Mouse (Mus musculus) cerebellum, postnatal 25 days (tissue): Measurements from ENCODE around the gene Ptpn4.
A peak's percentile ranks its signal among the peaks of the same experiment; 100 is the strongest.

Experiments used
- DNase-seq, 2 experiments: peaks; one replicate each; pipeline ENCODE4 v3.0.0; 2021; ENCODE audit warnings: mixed read lengths in 2 of 2

Ptpn4 gene

DNA sequence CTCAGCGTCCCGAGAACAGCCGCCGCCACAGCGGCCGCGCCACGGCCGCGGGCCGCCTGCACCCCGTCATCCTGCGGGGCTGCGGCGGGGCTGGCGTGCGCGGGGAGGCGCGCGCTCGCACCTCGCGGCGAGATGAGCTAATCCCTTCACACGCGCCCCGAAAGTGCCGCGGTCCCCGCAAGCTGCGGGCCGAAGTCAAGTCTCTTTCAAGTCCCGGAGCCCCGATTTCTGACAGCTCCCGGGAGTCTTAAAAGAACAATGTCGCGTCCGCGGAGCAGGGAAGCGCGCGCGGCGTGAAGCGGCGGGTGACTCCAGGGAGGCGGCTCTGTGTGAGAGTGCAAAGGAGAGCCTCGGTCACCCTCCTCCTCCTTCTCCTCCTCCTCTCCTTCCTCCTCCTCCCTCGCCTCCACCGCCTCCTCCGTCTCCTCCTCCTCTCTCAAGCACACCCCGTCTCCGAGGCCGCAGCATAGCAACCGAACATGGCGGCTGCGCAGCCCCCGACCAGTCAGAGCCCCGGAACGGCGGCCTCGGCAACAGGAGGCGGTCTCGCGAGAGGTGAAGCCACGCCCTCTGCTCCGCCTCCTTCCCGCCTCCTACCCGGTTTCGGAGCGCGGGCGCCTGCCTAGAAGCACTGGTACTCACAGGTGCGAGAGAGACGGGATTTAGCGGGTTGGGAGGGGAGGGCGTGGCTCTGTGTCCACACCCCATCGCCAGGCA, at the start of gene Ptpn4:
Ptpn4 (minus strand) TSS at position 579 of the 717 bp plus-strand sequence.
- peak; percentile 99 for DNase-seq

DNA sequence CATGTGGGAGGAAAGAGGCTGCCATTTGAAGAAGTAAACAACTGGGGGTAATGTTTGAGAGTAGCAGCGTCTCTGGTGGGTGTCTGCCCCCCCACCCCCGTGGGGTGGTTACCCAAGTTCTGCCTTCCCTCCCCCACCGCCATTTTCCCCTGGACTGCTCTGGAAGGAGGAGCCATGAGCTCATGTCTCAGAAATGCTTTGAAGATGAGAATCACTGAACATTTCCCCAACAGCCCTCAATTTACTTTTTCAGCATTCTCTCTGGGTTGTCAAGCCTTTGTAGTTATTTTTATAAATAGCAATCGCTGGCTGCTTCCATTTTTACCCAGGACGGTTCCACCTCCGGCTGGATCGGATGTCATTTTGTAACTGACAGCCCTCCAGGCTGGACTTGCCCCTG, 48.9 kb upstream of the Ptpn4 start:
- DNase-seq: no peak

DNA sequence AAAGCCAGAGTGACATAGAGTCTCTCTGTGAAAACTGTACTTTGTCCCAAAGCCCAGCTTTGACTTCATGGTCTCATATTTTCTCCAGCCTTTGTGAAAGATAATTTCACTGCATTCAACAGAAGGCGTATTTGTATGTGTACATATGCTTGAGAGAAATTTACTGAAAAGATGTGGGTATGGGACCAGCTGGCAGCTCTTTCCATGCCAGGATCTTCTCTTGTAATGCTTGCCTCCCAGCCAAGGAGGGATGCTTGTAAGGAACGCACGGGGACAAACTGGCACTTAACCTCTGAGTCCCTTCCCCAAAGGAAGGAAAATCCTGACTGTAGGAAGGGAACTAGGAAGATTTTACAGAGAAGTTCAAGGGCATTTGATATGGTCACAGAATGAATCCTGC, 46.9 kb upstream of the Ptpn4 start:
- peak; percentile 30 to 54 for DNase-seq

DNA sequence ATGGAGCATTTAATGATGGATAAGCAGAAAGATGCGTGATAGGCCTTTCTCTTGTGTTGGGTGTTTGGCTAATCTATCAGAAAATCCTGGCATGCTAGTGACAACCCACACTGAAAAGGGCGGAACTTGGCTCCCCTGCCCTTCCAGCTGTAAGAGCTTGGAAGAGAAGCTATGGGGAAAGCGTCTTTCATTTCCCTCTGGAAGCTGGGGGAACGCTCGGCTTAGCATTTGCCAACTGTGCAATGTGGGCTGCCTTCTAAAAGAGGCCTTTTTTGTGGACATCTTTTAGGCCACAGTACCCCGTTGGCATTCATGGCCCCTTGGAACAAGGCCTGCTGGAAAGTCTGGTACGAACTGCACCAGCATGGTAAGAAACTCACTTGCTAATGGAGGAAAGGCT, 41.5 kb upstream of the Ptpn4 start:
- peak in 1 of 2 experiments; percentile 41 for DNase-seq

DNA sequence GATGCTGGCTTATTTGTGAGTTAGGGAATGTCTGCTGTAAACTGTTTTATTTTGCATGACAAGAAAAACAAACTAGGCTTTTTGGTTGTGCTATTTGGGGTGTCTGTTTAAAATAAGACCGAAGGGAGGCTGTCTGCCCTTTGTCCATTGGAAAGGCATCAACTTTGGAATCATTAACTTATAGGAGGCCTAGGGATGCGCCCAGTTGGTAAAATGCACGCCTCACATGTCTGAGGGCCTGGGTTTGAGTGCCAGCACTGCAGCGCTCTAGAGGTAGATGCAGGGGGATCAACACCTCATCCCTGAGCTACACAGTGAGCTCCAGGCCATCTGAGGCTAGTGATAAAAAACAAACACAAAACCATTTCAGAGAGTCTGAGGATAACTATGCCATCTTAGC, 40.1 kb upstream of the Ptpn4 start:
- no peak for DNase-seq

DNA sequence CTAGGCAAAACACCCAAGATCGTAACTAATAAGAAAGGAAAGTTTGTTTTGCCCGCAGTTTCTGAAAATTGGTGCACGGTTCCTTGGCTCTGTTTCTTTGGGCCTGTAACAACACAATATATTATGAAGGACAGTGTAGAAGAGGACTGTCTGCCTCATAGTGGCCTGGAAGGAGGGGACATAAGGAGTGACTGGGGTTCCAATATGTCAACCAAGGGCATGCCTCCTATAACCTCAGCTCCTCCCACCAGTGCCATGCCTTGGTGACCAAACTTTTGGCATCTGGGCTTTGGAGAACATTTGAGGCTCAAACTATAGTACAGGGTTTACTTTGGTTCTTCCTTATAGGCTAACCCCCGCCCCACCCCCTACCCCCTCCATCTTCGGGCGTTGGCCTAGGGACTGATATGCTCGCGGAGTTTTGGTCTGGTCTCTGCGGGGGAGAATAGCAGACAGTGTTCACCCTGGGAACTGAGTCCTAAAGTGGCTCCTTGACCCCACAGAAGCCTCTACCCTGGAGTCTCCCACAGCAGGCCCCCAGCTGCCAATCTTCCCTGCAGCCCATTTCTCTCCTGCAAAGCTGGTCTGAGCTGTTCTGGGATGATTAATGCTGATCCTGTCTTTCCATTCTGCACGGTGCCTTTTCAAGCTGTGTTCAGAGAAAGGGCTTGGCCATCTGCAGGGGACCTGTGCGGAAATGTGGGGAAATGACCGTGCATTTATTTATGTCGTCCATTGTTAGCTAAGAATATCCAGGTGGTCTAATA, 31.2 kb upstream of the Ptpn4 start:
- no peak for DNase-seq

DNA sequence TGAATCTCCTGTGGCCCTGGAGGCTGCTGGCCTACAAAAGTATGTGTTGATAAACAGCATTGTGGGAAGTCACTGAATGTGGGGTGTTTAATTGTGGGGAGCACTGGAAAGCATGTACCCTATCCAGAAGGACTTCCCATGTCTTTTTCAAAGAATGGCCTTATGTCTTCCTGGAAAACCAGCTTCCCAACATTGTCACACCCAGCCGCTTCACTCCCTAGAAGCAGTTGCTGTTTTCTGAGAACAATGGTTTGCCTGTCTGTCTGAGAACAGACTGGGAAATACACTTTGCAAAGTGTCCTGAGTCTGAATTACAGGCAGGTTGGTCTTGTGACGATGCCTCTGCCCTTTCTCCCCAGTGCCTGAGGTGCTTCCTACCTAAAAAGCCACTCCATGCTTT, 29.9 kb upstream of the Ptpn4 start:
- no peak for DNase-seq

DNA sequence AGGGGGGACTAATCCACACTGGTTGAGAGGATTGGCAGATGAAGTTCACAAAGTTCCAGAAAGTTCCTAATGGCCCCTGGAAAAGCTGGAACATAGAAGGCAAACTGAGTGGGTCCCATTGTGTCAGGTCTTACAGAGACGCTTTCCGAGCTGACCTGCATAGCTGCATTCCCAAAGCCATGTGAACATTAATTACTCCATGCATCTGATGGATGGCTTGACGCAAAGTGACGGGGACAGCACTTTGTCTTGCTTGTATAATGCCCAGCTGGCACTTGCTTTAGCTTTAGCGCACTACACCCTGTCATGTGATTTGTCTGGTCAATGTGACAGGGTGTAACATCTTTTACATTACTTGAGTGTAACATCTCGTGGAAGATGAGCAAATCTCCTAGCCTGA, 27.9 kb upstream of the Ptpn4 start:
- DNase-seq: no peak

DNA sequence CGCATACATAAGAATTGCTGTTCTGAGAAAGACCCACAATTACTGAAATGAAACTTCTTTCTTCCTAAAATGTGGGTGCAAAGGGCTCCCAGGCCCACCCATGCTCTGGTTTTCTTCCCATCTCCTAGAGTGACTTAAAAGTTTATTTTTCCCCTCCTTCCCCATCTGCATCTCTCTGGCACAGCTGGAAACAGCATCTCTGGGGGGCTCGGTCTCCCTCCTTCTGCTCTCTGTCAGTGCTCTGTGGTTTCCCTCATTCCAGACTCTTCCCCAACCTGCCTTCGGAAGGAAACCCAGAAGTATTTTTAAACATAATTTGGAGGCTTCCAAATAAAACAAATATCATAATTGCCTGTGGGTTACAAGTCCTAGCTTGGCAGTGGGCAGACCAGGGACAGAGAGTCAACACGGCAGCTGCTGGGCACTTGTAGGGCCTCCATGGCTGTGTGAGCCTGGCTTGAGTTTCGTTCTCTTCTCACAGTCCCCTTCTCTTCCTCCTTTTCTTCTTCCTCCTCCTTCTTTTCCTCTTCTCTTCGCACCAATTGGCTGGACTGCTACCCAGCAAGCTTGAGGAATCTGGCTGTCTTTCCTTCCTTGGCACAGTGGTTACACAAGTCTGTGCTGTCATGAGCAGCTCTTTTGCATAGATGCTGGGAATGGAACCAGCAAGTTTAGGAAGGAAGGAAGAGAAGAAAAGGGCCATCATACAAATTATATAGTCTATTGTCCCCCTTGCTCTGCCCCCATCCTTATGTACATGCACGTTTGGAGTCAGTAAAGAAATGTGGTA, 26.3 kb upstream of the Ptpn4 start:
- no peak for DNase-seq

DNA sequence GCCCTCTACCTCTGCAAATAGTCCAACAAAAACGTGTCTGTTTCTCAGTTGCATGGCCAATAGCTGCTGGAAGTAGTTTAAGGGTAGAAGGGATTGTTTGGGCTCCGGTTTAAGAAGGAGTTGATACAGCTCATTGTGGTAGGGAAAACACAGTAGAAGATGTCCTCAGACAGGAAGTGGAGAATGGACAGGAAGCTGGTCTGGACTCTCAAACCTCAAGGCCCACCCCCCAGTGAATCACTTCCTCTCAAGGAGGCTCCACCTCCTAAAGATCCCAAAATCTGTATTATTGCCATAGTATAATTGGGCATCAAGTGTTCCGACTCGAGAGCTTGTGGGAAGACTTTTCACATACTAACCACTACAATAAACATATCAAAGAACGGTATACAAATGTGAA, 22.2 kb upstream of the Ptpn4 start:
- DNase-seq: no peak

DNA sequence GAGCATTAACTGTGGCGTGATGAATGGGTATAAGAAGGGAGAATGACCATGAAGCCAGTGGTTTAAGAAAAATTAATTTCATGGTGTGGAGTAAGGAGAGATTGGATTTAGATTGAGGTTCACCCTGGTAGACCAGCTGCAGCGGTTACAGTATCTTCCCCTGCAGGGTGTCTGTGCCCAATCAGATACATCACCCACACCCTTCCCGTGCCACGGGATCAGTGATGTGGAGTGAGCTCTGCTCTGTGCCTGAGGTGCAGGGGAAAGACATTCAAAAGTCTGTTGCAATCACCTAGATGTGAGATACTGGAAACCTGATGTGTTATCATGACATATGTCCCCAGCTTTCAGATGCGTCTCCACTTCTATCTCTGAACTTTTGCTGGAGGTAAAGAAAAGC, 15.6 kb upstream of the Ptpn4 start:
- no peak for DNase-seq

DNA sequence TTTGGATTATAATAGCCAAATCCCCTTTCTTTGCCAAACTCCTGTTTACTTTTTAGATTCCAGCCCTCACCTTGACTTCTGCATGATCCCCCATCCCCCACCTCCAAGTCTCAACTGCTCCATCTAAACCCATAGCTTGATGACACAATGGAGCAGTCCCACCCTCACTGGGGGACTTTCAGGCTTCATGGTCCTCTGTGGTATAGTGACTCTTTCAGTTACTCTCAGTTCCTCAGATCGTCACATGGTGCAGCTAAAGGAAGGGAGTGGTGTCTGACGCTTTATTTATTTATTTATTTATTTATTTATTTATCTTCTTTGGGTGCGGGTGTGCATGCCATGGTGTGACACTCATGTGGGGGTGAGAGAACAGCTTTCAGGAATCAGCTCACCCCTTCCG, 14.9 kb upstream of the Ptpn4 start:
- no peak for DNase-seq

DNA sequence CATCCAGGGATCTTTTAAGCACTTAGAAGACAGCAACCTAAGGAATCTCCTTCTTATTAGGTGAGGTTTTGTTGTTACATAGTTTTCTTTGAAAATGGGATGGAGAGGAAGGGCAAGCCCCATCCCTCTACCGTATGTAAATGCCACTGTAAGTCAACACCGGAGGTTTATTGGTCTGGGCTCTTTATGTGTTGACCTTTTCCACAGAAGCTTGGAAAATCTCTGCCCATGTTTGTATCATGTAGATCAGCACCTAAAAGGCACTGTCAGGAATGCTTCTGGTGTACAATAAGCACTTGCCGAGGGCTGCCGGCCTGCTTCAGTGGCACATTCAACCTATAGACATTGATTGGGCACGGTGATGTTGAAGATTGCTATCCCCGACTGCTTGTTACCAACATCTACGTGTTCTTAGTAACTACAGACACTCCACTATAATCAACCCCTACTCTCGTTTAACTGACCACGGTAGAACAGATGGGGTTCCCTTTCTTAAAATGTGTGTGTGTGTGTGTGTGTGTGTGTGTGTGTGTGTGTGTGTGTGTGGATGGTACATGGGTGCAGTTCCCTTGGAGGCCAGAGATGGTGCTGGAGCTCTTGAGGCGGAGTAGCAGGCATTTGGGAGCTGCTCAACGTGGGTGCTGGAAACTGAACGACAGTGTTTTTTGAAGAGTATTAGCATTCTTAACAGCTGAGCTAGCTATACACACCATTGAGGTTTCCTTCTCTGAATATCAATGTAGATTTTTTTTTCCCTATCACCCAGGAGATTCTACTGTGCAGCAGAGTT, 11.9 kb upstream of the Ptpn4 start:
- DNase-seq: no peak

DNA sequence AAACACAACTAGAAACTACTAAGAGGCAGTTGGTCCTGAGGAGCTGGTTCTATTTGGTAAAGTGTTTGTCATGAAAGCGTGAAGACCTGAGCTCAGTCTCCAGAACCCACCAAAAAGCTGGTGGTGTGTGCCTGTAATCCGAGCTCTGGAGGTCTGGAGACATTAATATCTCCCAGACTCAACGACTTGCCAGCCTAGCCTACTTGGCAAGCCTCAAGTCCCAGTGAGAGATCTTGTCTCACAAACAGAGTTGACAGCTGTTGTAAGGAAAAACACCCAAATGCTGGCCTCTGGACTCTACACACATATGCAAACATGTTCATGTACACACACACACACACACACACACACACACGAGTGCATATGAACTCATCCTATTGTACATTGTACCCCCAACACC, 7.9 kb upstream of the Ptpn4 start:
- no peak for DNase-seq

DNA sequence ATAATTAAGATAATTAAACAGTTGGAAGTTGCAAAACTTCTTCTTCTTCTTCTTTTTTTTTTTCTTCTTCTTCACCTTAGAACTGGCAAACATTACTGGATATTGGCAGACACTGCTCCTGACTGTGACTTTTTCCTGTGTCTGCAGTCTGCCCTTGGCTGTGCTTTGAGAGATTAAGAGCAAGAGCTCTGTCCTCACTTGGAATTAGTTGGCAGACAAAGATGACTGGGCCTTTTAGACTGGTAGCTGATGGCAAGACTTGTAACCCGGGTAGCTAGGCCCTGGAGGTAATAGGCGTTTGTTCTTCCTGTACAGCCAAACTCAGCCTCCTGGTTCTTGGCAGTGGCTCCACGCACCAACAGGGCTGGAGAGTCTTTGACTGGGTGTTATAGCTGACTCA, 5.7 kb upstream of the Ptpn4 start:
- DNase-seq: no peak

DNA sequence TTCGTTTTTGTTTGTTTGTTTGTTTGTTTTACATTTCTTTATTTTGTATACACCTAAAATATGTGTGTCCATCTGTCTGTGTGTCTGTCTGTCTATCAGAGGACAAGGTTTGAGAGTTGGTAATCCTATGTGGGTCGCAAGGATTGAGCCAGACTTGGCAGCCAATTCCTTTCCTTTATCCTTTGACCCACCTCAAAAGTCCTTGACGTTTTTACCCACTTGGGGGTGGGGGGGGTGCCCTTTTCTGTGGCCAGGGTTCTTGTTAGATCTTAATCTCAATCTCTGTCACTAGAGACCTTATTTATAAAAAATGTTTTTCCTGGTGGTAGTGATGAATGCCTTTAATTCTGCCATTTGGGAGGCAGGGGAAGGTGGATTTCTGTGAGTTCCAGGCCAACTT, 828 bp upstream of the Ptpn4 start:
- peak in 1 of 2 experiments; percentile 22 for DNase-seq

DNA sequence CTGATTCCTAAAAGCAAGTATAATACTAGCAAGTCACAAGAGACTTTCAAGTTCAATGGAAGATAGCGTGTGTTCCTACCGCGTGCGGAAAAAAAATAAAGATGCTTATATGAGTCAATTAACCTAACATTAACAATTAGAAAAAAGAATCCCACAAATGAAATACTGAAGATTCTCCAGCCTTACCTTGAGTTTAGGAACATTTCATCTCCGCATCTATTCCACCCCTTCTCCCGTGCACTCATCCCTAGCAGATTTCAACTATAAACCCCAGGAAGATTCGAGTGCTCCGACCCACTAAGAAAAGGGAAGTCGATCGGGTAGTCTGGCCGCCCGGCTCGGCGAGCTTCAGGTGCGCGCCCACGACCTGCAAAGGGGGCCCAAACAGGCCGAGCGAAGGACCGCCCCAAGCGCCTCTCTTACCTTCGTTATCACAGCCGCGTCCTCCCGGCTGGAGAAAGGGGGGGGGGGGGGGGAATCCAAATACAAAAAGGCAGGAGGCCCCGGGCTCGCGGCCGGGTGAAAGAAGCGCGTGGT, 866 bp downstream of the Ptpn4 start:
- no peak for DNase-seq

DNA sequence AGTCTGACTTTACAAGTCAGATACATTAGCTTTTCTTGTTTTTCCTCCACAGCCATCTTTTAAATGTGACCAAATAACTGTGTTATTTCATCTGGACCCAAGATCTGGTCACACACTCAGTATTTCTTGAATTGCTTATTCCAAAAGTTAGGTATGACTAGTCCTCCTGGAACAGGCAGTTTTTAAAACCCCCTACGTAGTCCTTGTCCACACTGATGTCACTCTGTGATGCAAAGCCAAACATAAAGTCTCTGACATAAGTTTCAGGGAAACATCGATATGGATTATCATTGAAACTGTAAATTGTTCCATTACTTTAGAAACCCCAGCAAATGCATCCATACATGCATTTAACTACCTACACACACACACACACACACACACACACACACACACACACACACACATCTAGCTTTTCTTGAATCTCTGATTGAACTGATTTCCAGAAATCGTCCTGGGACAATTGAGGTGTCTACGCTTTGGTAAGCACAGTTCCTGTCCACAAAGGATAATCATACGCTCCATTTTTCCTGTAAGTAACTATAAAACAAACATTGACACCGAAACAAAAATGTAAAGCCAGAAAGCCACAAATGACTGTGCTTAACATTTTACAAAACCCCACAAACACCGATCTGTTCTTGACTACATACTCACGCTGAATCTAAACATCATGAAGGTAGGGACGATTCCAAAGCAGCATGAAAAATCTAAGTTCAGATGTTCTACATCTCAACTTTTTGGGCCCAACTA, 1.5 kb downstream of the Ptpn4 start:
- DNase-seq: peak in 1 of 2 experiments; percentile 20

DNA sequence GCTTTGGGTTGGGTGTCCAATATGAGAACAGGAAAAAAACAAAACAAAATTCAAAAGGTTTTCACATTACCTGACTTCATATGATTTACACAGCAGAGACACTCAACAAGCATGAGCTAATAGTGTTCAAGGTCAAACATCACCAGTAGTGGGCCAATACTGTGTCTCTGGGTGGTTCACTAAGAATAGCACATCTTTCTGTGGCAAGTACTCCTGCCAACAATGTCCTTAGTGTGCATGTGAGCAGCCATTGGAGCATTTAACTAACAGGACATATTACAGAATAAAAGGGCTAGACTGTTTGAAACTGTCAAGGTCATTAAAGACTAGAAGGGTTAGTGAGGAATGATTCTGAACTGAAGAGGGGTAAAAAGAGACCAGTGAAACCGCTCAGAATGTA, 9.3 kb downstream of the Ptpn4 start:
- DNase-seq: no peak

DNA sequence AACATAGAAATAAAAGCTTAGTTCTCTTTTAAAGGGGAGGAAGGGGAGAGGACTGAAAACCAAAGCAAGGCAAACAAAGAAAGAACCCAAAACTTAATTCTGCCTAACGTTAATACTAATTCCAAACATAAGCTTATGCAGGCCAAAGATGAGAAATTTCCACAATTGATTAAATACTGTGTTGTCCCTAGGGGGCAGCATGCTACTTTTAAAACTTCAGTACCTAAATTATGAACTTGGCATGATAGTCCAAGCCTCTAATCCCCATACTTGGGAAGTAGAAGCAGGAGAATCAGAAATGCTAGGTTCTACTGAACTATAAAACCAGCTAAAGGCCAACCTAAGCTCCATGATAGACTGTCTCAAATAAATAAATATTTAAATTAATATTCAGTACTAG, 18.7 kb downstream of the Ptpn4 start:
- DNase-seq: peak in 1 of 2 experiments; percentile 30

DNA sequence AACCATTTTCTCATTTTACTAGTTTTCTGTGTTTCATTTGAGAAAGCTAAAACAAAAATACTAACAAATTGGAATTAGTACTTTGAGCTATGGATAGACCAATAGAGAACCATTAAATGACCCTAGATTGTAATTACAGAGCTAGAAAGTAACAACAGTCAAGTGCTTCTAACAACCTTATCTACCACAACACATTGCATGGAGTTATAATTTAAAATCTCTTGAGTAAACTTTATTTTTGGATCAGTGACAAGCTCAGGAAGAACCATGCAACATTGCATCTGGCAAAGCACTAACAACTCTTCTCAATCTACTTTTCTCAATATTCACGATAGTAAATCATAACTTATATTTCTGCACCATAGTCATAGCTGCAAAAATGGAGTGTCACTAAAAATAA, 29.7 kb downstream of the Ptpn4 start:
- DNase-seq: no peak

DNA sequence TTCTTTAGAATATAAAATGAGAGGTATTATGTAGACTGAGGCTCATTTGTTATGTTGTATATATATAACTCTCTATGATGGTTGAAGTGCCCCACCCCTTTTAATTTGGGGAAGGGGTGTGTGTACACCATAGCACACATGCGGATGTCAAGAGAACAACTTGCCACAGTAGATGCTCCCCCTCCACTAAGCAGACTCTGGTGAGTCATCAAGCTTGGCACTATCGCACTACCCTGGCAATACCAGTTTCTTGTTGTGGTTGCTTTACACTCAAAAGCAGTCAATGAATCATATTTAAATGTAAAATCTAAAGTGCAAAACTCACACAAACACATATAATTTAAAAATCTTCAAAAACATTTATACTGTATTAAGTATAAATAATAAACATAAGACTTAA, 31.4 kb downstream of the Ptpn4 start:
- DNase-seq: peak in 1 of 2 experiments; percentile 57
